Mouse (Mus musculus) neural tube, embryonic 11.5 days (tissue): ENCODE results near the gene Gadd45g. TPM values are rescaled to one million over a fixed set of nuclear protein-coding genes. Genes with fewer than 3 reads are reported as not detected.

Experiments
- ATAC-seq: fragments of 200-750 bp; cut with Nextera tagmentation; 2 replicates; pipeline ENCODE4 v1.8.0; 2017; ENCODE audit warnings: moderate number of reproducible peaks, mild to moderate bottlenecking, moderate TSS enrichment, moderate library complexity; ENCODE audit not compliant: insufficient read depth, low FRiP score, low TSS enrichment
- DNase-seq: peaks from one replicate; pipeline ENCODE4 v3.0.0-alpha.2; 2015; ENCODE audit warnings: low spot score
- H3K27ac ChIP-seq: fragments of 300-500 bp; sonication (generic); 2 replicates; pipeline ENCODE4 v1.5.1; 2014; ENCODE audit warnings: low read depth, mild to moderate bottlenecking, low read length
- H3K27me3 ChIP-seq: fragments of 300-500 bp; sonication (generic); 2 replicates; pipeline ENCODE4 v1.6.1; 2014; ENCODE audit warnings: mild to moderate bottlenecking, low read length, mixed read lengths; ENCODE audit not compliant: control insufficient read depth, insufficient read depth
- H3K36me3 ChIP-seq: fragments of 300-500 bp; sonication (generic); 2 replicates; pipeline ENCODE4 v1.6.1; 2014; ENCODE audit warnings: mild to moderate bottlenecking, low read length, moderate library complexity, mixed read lengths; ENCODE audit not compliant: control insufficient read depth, insufficient read depth
- H3K4me1 ChIP-seq: fragments of 300-500 bp; sonication (generic); 2 replicates; pipeline ENCODE4 v1.6.1; 2014; ENCODE audit warnings: low read length, mixed read lengths; ENCODE audit not compliant: control insufficient read depth, insufficient read depth
- H3K4me2 ChIP-seq: fragments of 300-500 bp; sonication (generic); 2 replicates; pipeline ENCODE4 v1.6.1; 2014; ENCODE audit warnings: low read depth, mild to moderate bottlenecking, moderate library complexity
- H3K4me3 ChIP-seq: fragments of 300-500 bp; sonication (generic); 2 replicates; pipeline ENCODE4 v1.5.1; 2014; ENCODE audit warnings: low read depth, low read length
- H3K9ac ChIP-seq: fragments of 300-500 bp; sonication (generic); 2 replicates; pipeline ENCODE4 v1.6.1; 2014; ENCODE audit warnings: mild to moderate bottlenecking, low read length
- H3K9me3 ChIP-seq: fragments of 300-500 bp; sonication (generic); 2 replicates; pipeline ENCODE4 v1.6.1; 2016; ENCODE audit warnings: low read length; ENCODE audit not compliant: control insufficient read depth
- WGBS: fragments of 180-500 bp; shearing (Covaris S2); extraction: QIAGEN DNeasy Blood & Tissue Kit; methylation state at CpG from one replicate; pipeline ENCODE4 v1.1.7; 2014; 5-methylcytosine and 5-hydroxymethylcytosine counted together
- polyA plus RNA-seq: library from polyadenylated mRNA; unstranded; fragments of >200 nt; fragmentation: Nextera tagmentation; extraction: Ambion mirVana; gene quantifications from 2 replicates; pipeline ENCODE4 v1.2.1, GENCODE M21; 2014

The Gadd45g gene
- polyA plus RNA-seq, 1 experiment from 2014 or later: 170 TPM

GRCm38 (mm10) chr13:51871148-51871547, 24.7 kb downstream of the Gadd45g start:
- no peak overlapping the region for H3K27ac ChIP-seq
- DNase-seq: no peak
- no peak overlapping the region for H3K4me3 ChIP-seq
- H3K36me3 ChIP-seq: no peaks in the 10 kb centered on the region
- H3K4me1 ChIP-seq: no peaks in the 10 kb centered on the region
- no peaks in the 10 kb centered on the region for H3K27me3 ChIP-seq
- 92% methylated on average over 4 of the region's 4 CpGs for WGBS
- no peaks in the 10 kb centered on the region for H3K9me3 ChIP-seq
- ATAC-seq: no peak
- H3K4me2 ChIP-seq: no peak overlapping the region
- H3K9ac ChIP-seq: no peak overlapping the region

DNA sequence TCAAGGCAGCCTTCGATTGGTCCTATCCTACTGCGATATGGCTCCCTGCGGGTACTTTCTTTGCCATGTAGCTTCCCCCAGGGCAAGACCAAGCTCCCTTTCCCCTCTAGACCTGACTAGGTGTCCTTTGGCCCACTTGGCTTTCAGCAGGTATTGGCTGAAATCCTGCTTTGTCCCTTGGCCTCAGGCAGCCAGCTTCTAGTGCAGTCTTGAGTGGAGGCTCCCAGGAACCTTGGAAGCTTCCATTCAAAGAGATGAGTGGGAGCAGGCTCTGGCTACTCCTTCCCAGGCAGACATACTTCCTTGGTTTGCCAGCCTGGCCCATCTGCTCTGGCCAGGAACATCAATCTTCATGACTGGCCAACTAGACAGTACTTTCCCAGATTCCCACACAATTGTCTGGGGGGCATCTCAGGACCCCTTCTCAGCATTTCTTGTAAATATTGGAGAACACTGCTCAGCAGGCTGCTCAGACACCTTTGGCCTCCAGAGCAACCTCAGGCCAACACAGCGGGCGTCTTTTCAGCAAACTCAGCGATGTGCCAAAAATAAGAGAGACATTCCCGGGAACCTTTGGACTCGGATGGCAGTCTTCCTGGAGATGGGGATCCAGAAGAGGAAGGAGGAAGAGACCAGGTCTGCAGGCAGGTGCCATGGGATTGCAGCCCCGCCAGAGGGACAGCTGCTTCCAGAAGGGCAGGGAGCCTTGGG, 25.9 kb downstream of the Gadd45g start:
- no peak overlapping the region for H3K9ac ChIP-seq
- H3K27me3 ChIP-seq: no peaks in the 10 kb centered on the region
- H3K36me3 ChIP-seq: no peaks in the 10 kb centered on the region
- H3K4me1 ChIP-seq: no peaks in the 10 kb centered on the region
- ATAC-seq (no peak), DNase-seq (no peak)
- 83% methylated on average over 9 of the region's 9 CpGs for WGBS
- no peak overlapping the region for H3K4me2 ChIP-seq
- H3K27ac ChIP-seq: no peak overlapping the region
- no peaks in the 10 kb centered on the region for H3K9me3 ChIP-seq
- H3K4me3 ChIP-seq: no peak overlapping the region

DNA sequence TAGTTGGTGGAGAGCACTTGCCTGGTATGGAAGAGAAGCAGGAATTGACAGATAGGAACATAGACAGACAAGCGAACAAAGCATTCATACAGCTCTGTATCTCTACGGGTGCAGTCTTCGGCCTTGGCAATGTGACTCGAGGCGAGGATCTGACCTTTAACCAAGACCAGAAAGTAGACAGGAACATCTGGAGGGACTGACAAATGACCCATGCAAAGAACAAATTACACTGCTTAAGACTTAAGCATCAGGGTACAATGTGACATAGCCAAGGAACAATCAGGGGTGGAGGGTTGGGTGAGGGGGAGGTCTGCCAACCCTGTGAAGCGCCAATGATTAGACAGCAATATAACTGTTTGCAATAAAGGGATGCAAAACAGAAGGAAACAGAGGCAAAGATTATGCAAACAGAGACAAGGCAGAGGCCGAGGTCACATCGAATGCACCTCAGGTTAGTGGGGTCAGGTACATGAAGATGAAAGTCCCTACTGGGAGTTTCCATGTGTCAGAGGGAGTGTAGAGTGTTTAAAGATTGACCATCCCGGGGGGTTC, 26.6 kb downstream of the Gadd45g start:
- Histone ChIP-seq H3K27ac (no peak overlapping the region), H3K4me3 (no peak overlapping the region), H3K36me3 (no peaks in the 10 kb centered on the region), H3K9ac (no peak overlapping the region), H3K27me3 (no peaks in the 10 kb centered on the region), H3K4me1 (no peaks in the 10 kb centered on the region), H3K9me3 (no peaks in the 10 kb centered on the region), H3K4me2 (no peak overlapping the region)
- WGBS: 76% methylated on average over 9 of the region's 9 CpGs
- no peak for DNase-seq
- no peak for ATAC-seq

GRCm38 (mm10) chr13:51873786-51874185, 27.3 kb downstream of the Gadd45g start:
- no peak overlapping the region for H3K9ac ChIP-seq

DNA sequence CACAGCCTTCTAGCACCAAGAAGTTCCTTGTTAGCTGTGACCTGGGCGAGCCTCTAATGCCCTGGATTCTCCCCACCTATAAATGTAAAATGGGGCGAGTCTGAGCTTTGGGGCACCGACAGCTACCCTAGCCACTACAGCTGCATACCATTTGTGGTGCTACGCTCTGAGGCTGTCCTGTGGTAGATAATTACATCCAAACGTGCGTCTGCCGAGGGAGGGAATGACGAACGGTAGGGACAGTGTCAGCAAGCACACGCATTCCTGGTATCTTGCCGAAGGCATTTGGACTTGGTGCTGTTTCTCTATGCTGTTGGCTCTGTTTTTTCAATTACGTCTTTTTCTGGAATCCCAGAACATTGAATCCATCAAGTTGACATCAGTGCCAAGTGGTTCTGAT, 29.7 kb downstream of the Gadd45g start:
- DNase-seq: no peak
- Histone ChIP-seq H3K4me2 (no peak overlapping the region), H3K9ac (no peak overlapping the region), H3K9me3 (no peaks in the 10 kb centered on the region), H3K4me3 (no peak overlapping the region), H3K4me1 (no peaks in the 10 kb centered on the region), H3K27me3 (no peaks in the 10 kb centered on the region), H3K36me3 (no peaks in the 10 kb centered on the region), H3K27ac (no peak overlapping the region)
- 59% methylated on average over 12 of the region's 12 CpGs for WGBS
- ATAC-seq: no peak

More at GRCm38 (mm10) chr13:51873786-51874185, 27.3 kb downstream of the Gadd45g start:
- 93% methylated on average over 5 of the region's 5 CpGs for WGBS
- H3K36me3 ChIP-seq: no peaks in the 10 kb centered on the region
- H3K4me3 ChIP-seq: no peak overlapping the region
- H3K4me1 ChIP-seq: no peaks in the 10 kb centered on the region
- no peak overlapping the region for H3K27ac ChIP-seq
- H3K9me3 ChIP-seq: no peaks in the 10 kb centered on the region
- H3K27me3 ChIP-seq: no peaks in the 10 kb centered on the region
- DNase-seq: no peak
- H3K4me2 ChIP-seq: no peak overlapping the region
- ATAC-seq: no peak

DNA sequence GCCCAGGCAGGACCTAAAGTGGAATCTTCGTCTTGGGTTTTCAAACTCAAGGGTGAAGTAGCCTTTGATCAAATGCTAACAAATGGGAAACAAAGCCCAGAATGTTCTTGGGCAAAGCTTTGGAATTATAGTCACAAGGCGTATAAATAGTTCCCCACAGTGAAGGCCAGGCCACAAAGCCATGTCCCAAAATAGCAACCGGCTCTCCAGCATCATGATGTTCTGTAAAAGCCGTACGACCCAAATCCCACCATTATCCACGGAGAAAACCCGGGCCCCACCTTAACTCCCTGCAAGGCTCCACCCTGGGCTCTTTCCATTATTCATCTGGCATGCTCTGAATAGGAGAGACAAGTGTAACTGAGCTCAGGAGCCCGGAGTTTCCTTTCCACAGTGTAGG, 32.3 kb downstream of the Gadd45g start:
- whole genome bisulfite sequencing: 52% methylated on average over 8 of the region's 8 CpGs
- Histone ChIP-seq H3K36me3 (no peaks in the 10 kb centered on the region), H3K9me3 (no peaks in the 10 kb centered on the region), H3K27me3 (no peaks in the 10 kb centered on the region), H3K27ac (no peak overlapping the region), H3K4me1 (no peaks in the 10 kb centered on the region), H3K9ac (no peak overlapping the region), H3K4me3 (no peak overlapping the region), H3K4me2 (no peak overlapping the region)
- ATAC-seq (no peak), DNase-seq (no peak)

DNA sequence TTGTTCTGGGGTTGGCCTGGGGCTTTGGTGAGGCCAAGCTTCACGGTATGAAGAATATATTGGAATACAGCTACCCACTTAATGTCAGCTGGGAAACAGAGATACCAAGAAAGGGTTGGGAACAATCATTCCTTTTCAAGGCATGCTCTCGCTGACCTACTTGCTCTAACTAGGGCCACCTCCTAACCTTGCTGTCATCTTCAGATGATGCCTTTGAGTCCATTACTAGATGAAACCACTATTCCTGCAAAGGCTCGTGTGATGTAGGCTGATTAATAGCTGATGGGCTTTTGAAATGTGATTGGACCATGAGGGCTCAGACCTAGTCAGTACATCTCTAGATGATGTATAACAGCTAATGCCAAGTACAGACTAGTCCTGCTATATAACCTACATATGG, 33.1 kb downstream of the Gadd45g start:
- Histone ChIP-seq H3K4me1 (no peaks in the 10 kb centered on the region), H3K9ac (no peak overlapping the region), H3K27me3 (no peaks in the 10 kb centered on the region), H3K4me3 (no peak overlapping the region), H3K36me3 (no peaks in the 10 kb centered on the region), H3K27ac (no peak overlapping the region), H3K9me3 (no peaks in the 10 kb centered on the region), H3K4me2 (no peak overlapping the region)
- WGBS: 87% methylated on average over 3 of the region's 3 CpGs
- no peak for DNase-seq
- no peak for ATAC-seq

- Histone ChIP-seq H3K27me3 (no peaks in the 10 kb centered on the region), H3K27ac (no peak overlapping the region), H3K9me3 (no peaks in the 10 kb centered on the region), H3K9ac (no peak overlapping the region), H3K4me1 (no peaks in the 10 kb centered on the region), H3K36me3 (no peaks in the 10 kb centered on the region), H3K4me3 (no peak overlapping the region), H3K4me2 (no peak overlapping the region)
- ATAC-seq (no peak), DNase-seq (no peak)
- WGBS: 85% methylated on average over 4 of the region's 4 CpGs
Observed at GRCm38 (mm10) chr13:51880019-51880418, 33.5 kb downstream of the Gadd45g start.
